Mouse (Mus musculus) stomach, postnatal 0 days (tissue): ENCODE results near the gene Sema3f. TPM values are rescaled to one million over a fixed set of nuclear protein-coding genes. Genes with fewer than 3 reads are reported as not detected.

Experiments
- ATAC-seq: fragments of 200-750 bp; cut with Nextera tagmentation; 2 replicates; pipeline ENCODE4 v1.8.0; 2017; ENCODE audit not compliant: low FRiP score, low TSS enrichment
- DNase-seq: peaks from one replicate; pipeline ENCODE4 v3.0.0-alpha.2; 2016; ENCODE audit warnings: low spot score
- H3K27ac ChIP-seq: fragments of 300-500 bp; sonication (generic); replicated peaks from 2 replicates; pipeline ENCODE4 v1.5.1; 2014; ENCODE audit warnings: mild to moderate bottlenecking, control low read depth
- H3K27me3 ChIP-seq: fragments of 300-500 bp; sonication (generic); 2 replicates; pipeline ENCODE4 v1.6.1; 2014; ENCODE audit warnings: low read length; ENCODE audit not compliant: control insufficient read depth, insufficient read depth
- H3K36me3 ChIP-seq: fragments of 300-500 bp; sonication (generic); 2 replicates; pipeline ENCODE4 v1.6.1; 2014; ENCODE audit warnings: low read length, mixed read lengths; ENCODE audit not compliant: control insufficient read depth, insufficient read depth
- H3K4me1 ChIP-seq: fragments of 300-500 bp; sonication (generic); replicated peaks from 2 replicates; pipeline ENCODE4 v1.6.1; 2014; ENCODE audit warnings: antibody characterized with exemption; ENCODE audit not compliant: control insufficient read depth, insufficient read depth
- H3K4me2 ChIP-seq: fragments of 300-500 bp; sonication (generic); replicated peaks from 2 replicates; pipeline ENCODE4 v1.6.1; 2014; ENCODE audit warnings: low read depth, mild to moderate bottlenecking, control low read depth, moderate library complexity
- H3K4me3 ChIP-seq: fragments of 300-500 bp; sonication (generic); 2 replicates; pipeline ENCODE4 v1.5.1; 2014; ENCODE audit warnings: low read depth, low read length, control low read depth
- H3K9ac ChIP-seq: fragments of 300-500 bp; sonication (generic); 2 replicates; pipeline ENCODE4 v1.6.1; 2014; ENCODE audit warnings: mild to moderate bottlenecking, low read length, control low read depth, mixed read lengths
- H3K9me3 ChIP-seq: fragments of 300-500 bp; sonication (generic); 2 replicates; pipeline ENCODE4 v1.6.1; 2016; ENCODE audit warnings: low read length; ENCODE audit not compliant: control insufficient read depth
- CTCF ChIP-seq: IDR thresholded peaks from 2 replicates; pipeline ENCODE4 v1.5.1; 2016; ENCODE audit warnings: antibody characterized with exemption, low read depth, mild to moderate bottlenecking, moderate library complexity
- EP300 ChIP-seq: optimal IDR thresholded peaks from 2 replicates; pipeline ENCODE3; 2016; ENCODE audit warnings: antibody characterized with exemption
- WGBS: fragments of 180-500 bp; shearing (Covaris S2); extraction: QIAGEN DNeasy Blood & Tissue Kit; methylation state at CpG from one replicate; pipeline ENCODE4 v1.1.7; 2014; 5-methylcytosine and 5-hydroxymethylcytosine counted together
- polyA plus RNA-seq: library from polyadenylated mRNA; unstranded; fragments of >200 nt; fragmentation: Nextera tagmentation; extraction: Ambion mirVana; gene quantifications from 2 replicates; pipeline ENCODE4 v1.2.1, GENCODE M21; 2015

Sema3f gene
- polyA plus RNA-seq, 1 experiment from 2014 or later = 11.7 TPM

- no peaks in the 10 kb centered on the region; the same call in 1 of the 2 replicates for H3K27me3 ChIP-seq
- peak overlapping the region; percentile 35 for H3K4me3 ChIP-seq
- peak; percentile 69 for ATAC-seq
- peaks cover 5% of the 10 kb centered on the region for H3K4me1 ChIP-seq
- H3K9me3 ChIP-seq = no peaks in the 10 kb centered on the region
- H3K4me2 ChIP-seq = peak overlapping the region; percentile 78
- no peaks in the 10 kb centered on the region for H3K36me3 ChIP-seq
- H3K27ac ChIP-seq = no peak overlapping the region
- H3K9ac ChIP-seq = peak overlapping the region; percentile 47; the same call in 1 of the 2 replicates
- DNase-seq = peak; percentile 62
- under 1% methylated on average over 24 of the region's 24 CpGs for WGBS
- TF ChIP-seq CTCF = no peak
- TF ChIP-seq EP300 = no peak
Observed at GRCm38 (mm10) chr9:107667219-107667618, 43.1 kb downstream of the Sema3f start.

GRCm38 (mm10) chr9:107666751-107667205 lies 43.5 kb downstream of the Sema3f start:
- TF ChIP-seq CTCF (no peak), EP300 (no peak)
- Histone ChIP-seq H3K4me3 (peak overlapping the region; percentile 35), H3K4me1 (peaks cover 5% of the 10 kb centered on the region), H3K9ac (peak overlapping the region; percentile 47; the same call in 1 of the 2 replicates), H3K9me3 (no peaks in the 10 kb centered on the region), H3K27ac (no peak overlapping the region), H3K4me2 (peak overlapping the region; percentile 78), H3K36me3 (no peaks in the 10 kb centered on the region), H3K27me3 (no peaks in the 10 kb centered on the region; the same call in 1 of the 2 replicates)
- 0 out of 2 replicates have a peak, but pooled peaks have one; percentile 2 for ATAC-seq
- WGBS = 1% methylated on average over 30 of the region's 30 CpGs
- DNase-seq = peak; percentile 42

GRCm38 (mm10) chr9:107665308-107665707 lies 45.0 kb downstream of the Sema3f start:
- H3K4me1 ChIP-seq = peaks cover 5% of the 10 kb centered on the region
- WGBS = 71% methylated on average over 7 of the region's 7 CpGs
- H3K27me3 ChIP-seq = no peaks in the 10 kb centered on the region; the same call in 1 of the 2 replicates
- H3K9ac ChIP-seq = no peak overlapping the region
- no peaks in the 10 kb centered on the region for H3K36me3 ChIP-seq
- ATAC-seq (no peak), DNase-seq (no peak)
- H3K4me3 ChIP-seq = no peak overlapping the region
- H3K9me3 ChIP-seq = no peaks in the 10 kb centered on the region
- TF ChIP-seq CTCF (no peak), EP300 (no peak)
- no peak overlapping the region for H3K27ac ChIP-seq
- H3K4me2 ChIP-seq = no peak overlapping the region

GRCm38 (mm10) chr9:107663525-107663924 lies 46.8 kb downstream of the Sema3f start:
- no peak for TF ChIP-seq EP300
- no peak for TF ChIP-seq CTCF
- DNase-seq (no peak), ATAC-seq (no peak)
- Histone ChIP-seq H3K9ac (no peak overlapping the region), H3K27me3 (no peaks in the 10 kb centered on the region; the same call in 1 of the 2 replicates), H3K4me1 (peaks cover 5% of the 10 kb centered on the region), H3K27ac (no peak overlapping the region), H3K9me3 (no peaks in the 10 kb centered on the region), H3K4me2 (no peak overlapping the region), H3K36me3 (no peaks in the 10 kb centered on the region), H3K4me3 (no peak overlapping the region)
- 66% methylated on average over 9 of the region's 9 CpGs for WGBS

- no peaks in the 10 kb centered on the region for H3K36me3 ChIP-seq
- no peak overlapping the region for H3K4me2 ChIP-seq
- WGBS = 67% methylated on average over 8 of the region's 8 CpGs
- H3K9me3 ChIP-seq = no peaks in the 10 kb centered on the region
- H3K9ac ChIP-seq = no peak overlapping the region
- ATAC-seq = no peak
- H3K27me3 ChIP-seq = no peaks in the 10 kb centered on the region
- TF ChIP-seq EP300 (no peak), CTCF (no peak)
- H3K4me3 ChIP-seq = no peak overlapping the region
- H3K27ac ChIP-seq = no peak overlapping the region
- peaks cover 5% of the 10 kb centered on the region for H3K4me1 ChIP-seq
- DNase-seq = no peak
Observed at GRCm38 (mm10) chr9:107662342-107662741, 47.9 kb downstream of the Sema3f start.

GRCm38 (mm10) chr9:107660777-107661176 lies 49.5 kb downstream of the Sema3f start:
- H3K4me1 ChIP-seq = no peaks in the 10 kb centered on the region
- no peak for DNase-seq
- H3K27ac ChIP-seq = no peak overlapping the region
- TF ChIP-seq CTCF = no peak
- no peak for TF ChIP-seq EP300
- H3K4me3 ChIP-seq = no peak overlapping the region
- no peaks in the 10 kb centered on the region for H3K27me3 ChIP-seq
- ATAC-seq = peak; percentile 11; the same call in 1 of the 2 replicates
- no peak overlapping the region for H3K9ac ChIP-seq
- H3K9me3 ChIP-seq = no peaks in the 10 kb centered on the region
- no peak overlapping the region for H3K4me2 ChIP-seq
- 51% methylated on average over 3 of the region's 3 CpGs for WGBS
- no peaks in the 10 kb centered on the region for H3K36me3 ChIP-seq
